Mouse (Mus musculus) midbrain, embryonic 12.5 days (tissue): Measurements from ENCODE around the gene Clec9a. TPM values are rescaled to one million over a fixed set of nuclear protein-coding genes. Genes with fewer than 3 reads are reported as not detected.

ENCODE experiments used
- ATAC-seq: fragments of 200-750 bp; cut with Nextera tagmentation; 2 replicates; pipeline ENCODE4 v1.8.0; 2017; ENCODE audit warnings: low read depth, moderate TSS enrichment, moderate library complexity; ENCODE audit not compliant: low FRiP score
- H3K27ac ChIP-seq: fragments of 300-500 bp; sonication (generic); replicated peaks from 2 replicates; pipeline ENCODE4 v1.5.1; 2016; ENCODE audit warnings: mild to moderate bottlenecking
- H3K27me3 ChIP-seq: fragments of 300-500 bp; sonication (generic); 2 replicates; pipeline ENCODE4 v1.6.1; 2016; ENCODE audit warnings: mild to moderate bottlenecking
- H3K36me3 ChIP-seq: fragments of 300-500 bp; sonication (generic); 2 replicates; pipeline ENCODE4 v1.6.1; 2016
- H3K4me1 ChIP-seq: fragments of 300-500 bp; sonication (generic); 2 replicates; pipeline ENCODE4 v1.6.1; 2016
- H3K4me2 ChIP-seq: fragments of 300-500 bp; sonication (generic); replicated peaks from 2 replicates; pipeline ENCODE4 v1.6.1; 2016; ENCODE audit warnings: mild to moderate bottlenecking, moderate library complexity
- H3K4me3 ChIP-seq: fragments of 300-500 bp; sonication (generic); 2 replicates; pipeline ENCODE4 v1.5.1; 2016; ENCODE audit warnings: mild to moderate bottlenecking
- H3K9ac ChIP-seq: fragments of 300-500 bp; sonication (generic); replicated peaks from 2 replicates; pipeline ENCODE4 v1.6.1; 2016; ENCODE audit warnings: mild to moderate bottlenecking, moderate library complexity
- H3K9me3 ChIP-seq: fragments of 300-500 bp; sonication (generic); 2 replicates; pipeline ENCODE4 v1.6.1; 2016; ENCODE audit warnings: mild to moderate bottlenecking
- WGBS: fragments of 180-500 bp; shearing (Covaris S2); methylation state at CpG from one replicate; pipeline ENCODE4 v1.1.7; 2016; 5-methylcytosine and 5-hydroxymethylcytosine counted together
- polyA plus RNA-seq: library from polyadenylated mRNA; unstranded; fragments of >200 nt; fragmentation: Nextera tagmentation; extraction: Ambion mirVana; gene quantifications from 2 replicates; pipeline ENCODE4 v1.2.1, GENCODE M21; 2016

The Clec9a gene
- polyA plus RNA-seq, 1 experiment from 2014 or later: 0.17 TPM

DNA sequence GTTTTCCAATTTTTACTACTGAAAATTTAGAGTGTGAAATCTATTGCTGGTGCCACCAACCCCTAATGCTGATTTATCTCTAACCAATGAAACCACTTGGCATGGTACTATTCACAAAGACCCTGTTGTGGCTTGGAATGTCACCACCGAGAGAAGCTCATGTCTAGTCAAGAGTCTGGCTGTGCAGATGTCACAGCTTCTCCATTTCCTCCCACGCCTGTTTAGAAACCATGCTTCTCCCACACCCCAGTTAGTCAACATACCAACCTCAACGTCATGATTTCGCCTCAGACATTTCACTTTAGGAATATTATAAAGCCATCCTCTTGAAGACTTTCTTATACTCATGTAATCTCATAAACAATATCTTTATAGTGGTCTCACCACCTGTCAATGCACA is 18.6 kb downstream of the Clec9a start:
- no peak overlapping the region for H3K9ac ChIP-seq
- no peaks in the 10 kb centered on the region for H3K27me3 ChIP-seq
- no peak overlapping the region for H3K4me3 ChIP-seq
- H3K4me2 ChIP-seq: no peak overlapping the region
- no peaks in the 10 kb centered on the region for H3K36me3 ChIP-seq
- H3K27ac ChIP-seq: no peak overlapping the region
- no peak for ATAC-seq
- H3K9me3 ChIP-seq: no peaks in the 10 kb centered on the region
- H3K4me1 ChIP-seq: no peaks in the 10 kb centered on the region
- WGBS: 85% methylated on average over 4 of the region's 4 CpGs

DNA sequence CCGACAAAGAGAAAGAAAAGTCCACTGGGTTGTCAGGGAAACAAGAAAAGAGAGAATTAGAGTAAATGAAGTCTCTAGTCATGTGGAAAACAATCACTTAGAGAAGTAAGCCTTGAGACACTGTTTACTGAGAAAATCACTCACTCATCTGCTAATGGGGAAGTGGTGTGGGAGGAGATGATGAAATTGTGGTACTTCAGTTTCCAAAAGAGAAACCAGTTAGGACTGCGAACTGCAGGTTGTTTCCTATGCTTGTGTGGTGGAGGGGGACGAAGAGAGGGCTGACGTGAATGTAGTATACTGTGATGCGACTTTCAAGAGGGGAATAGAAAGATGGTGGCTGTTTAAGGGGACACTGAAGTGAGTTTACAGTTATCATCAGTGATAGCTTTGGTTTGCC is 25.6 kb downstream of the Clec9a start:
- Histone ChIP-seq H3K36me3 (no peaks in the 10 kb centered on the region), H3K4me1 (no peaks in the 10 kb centered on the region), H3K9me3 (no peaks in the 10 kb centered on the region), H3K4me3 (no peak overlapping the region), H3K27me3 (no peaks in the 10 kb centered on the region), H3K27ac (no peak overlapping the region), H3K9ac (no peak overlapping the region), H3K4me2 (no peak overlapping the region)
- no peak for ATAC-seq
- 55% methylated on average over 5 of the region's 5 CpGs for WGBS

DNA sequence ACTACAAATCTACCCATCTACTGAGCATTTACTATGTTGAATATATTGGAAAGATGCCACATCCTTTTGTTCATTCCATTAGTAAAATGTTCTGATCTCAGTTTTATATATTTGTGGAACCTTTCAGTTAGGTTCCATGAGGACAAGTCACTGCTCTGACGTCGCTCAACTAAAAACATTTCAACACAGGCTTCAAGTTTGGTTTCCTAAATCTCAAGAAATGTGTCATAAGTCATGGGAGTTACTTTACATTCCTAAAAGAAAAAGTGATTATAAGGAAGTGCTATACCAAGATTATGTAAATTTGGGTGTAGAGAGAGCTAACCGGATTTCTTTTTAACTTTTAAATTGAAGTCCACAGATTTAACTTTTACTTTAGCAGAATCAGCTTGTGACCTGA is 27.4 kb downstream of the Clec9a start:
- 84% methylated on average over 3 of the region's 3 CpGs for WGBS
- Histone ChIP-seq H3K4me2 (no peak overlapping the region), H3K27ac (no peak overlapping the region), H3K4me3 (no peak overlapping the region), H3K36me3 (no peaks in the 10 kb centered on the region), H3K27me3 (no peaks in the 10 kb centered on the region), H3K4me1 (no peaks in the 10 kb centered on the region), H3K9me3 (no peaks in the 10 kb centered on the region), H3K9ac (no peak overlapping the region)
- no peak for ATAC-seq

DNA sequence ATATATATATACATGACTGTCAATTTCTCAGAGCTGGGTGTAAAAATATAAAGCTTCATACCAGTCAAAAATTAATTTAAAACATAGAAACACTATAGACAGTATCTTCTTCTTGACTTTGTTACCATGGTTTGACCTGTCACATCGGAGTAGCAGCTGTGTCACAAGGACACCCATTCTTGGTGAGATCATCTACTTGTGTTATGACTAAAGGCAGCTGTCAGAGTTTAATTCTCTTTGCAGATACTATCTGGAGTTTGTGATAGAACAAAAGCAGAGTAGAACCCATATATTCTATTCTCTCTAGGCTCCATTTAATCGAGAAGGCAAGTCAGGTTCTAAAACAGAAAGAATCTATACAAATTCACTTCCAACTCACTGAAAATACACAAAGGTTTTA is 29.4 kb downstream of the Clec9a start:
- no peaks in the 10 kb centered on the region for H3K9me3 ChIP-seq
- H3K36me3 ChIP-seq: no peaks in the 10 kb centered on the region
- no peak overlapping the region for H3K27ac ChIP-seq
- no peak overlapping the region for H3K9ac ChIP-seq
- no peak overlapping the region for H3K4me3 ChIP-seq
- H3K4me1 ChIP-seq: no peaks in the 10 kb centered on the region
- no peak overlapping the region for H3K4me2 ChIP-seq
- no peaks in the 10 kb centered on the region for H3K27me3 ChIP-seq
- WGBS: 86% methylated on average over 2 of the region's 2 CpGs
- no peak for ATAC-seq

DNA sequence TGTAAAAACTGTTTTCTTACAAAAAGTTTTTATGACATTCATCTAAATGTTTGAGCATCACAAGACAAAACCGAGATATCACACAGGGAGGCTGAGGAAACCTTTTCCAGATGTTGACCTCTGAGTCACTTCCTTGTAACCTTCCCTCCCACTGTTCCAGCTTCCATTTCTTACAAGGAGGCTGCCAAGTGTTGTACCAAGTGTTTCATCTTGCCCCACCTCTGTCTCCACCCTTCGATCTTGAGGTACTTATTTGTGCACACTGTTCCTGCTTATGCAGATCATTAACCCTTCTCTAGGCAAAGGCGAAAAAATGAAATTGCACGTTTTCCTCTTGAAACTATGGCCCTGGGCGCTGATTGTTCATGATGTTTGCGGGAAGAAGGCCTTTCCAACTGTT is 41.1 kb downstream of the Clec9a start:
- ATAC-seq: no peak
- Histone ChIP-seq H3K4me1 (no peaks in the 10 kb centered on the region), H3K27ac (no peak overlapping the region), H3K4me3 (no peak overlapping the region), H3K36me3 (no peaks in the 10 kb centered on the region), H3K4me2 (no peak overlapping the region), H3K9ac (no peak overlapping the region), H3K9me3 (no peaks in the 10 kb centered on the region), H3K27me3 (no peaks in the 10 kb centered on the region)
- WGBS: 84% methylated on average over 6 of the region's 6 CpGs

DNA sequence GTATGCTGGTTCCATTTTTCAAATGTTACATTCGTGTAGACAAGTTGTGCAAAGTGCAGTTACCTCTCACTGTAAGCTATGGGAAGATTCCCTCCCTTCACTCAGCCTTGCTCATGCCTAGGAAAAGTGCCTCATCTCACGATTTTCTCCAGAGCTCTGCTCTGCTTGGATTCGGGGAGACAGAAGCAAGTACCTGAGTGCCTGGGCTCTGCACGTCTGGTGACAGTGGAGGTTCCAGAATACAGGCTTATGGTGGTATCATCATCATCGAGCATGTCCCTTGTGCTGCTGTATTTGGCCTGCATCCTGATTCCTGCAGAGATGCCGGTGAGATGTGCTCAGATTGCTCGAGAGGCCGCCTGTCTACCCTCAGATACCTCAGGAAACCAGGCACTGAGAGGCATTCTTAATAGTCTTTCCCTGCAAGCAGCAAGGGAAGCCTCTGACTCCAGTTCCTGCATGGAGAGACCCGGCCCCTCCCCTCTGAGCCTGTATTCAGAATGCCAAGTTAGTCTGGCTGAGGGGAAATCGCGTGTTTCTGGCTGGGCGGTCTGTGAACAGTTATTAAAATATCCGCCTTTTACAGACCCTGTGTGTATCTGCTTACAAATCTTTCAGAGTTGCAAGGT is 42.9 kb downstream of the Clec9a start, which contains the start of gene Clec1a:
Gene Clec1a (minus strand): TSS at position 590 of the 629 bp plus-strand sequence.
- Histone ChIP-seq H3K4me1 (no peaks in the 10 kb centered on the region), H3K9ac (no peak within 1 kb of the TSS), H3K9me3 (no peaks in the 10 kb centered on the region), H3K36me3 (no peaks in the 10 kb centered on the region), H3K4me2 (no peak within 1 kb of the TSS), H3K27me3 (no peaks in the 10 kb centered on the region), H3K27ac (no peak within 1 kb of the TSS), H3K4me3 (no peak within 1 kb of the TSS)
- 71% methylated on average over 13 of the region's 13 CpGs for WGBS
- no peak for ATAC-seq

DNA sequence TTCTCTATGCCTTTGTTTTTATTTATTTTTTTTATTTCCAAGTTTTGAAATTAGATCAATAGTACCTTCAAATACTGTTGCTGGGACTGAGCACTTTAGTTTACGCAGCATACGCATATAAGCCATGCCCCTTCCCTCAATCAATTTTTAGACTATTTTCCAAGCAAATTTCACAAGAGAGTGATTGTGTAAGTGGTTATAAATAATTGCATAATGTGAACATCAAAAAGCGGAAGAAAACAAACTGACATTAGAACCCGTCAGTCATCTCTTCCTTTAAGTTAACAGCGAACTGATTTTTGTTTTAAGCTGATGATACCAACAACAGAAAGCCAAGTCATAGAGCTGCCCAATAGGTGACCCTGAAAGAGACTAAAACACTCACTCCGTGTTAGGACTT is 62.7 kb downstream of the Clec9a start:
- H3K4me1 ChIP-seq: no peaks in the 10 kb centered on the region
- H3K27ac ChIP-seq: no peak overlapping the region
- WGBS: 93% methylated on average over 6 of the region's 6 CpGs
- H3K4me3 ChIP-seq: no peak overlapping the region
- no peaks in the 10 kb centered on the region for H3K36me3 ChIP-seq
- no peaks in the 10 kb centered on the region for H3K27me3 ChIP-seq
- H3K4me2 ChIP-seq: no peak overlapping the region
- H3K9ac ChIP-seq: no peak overlapping the region
- ATAC-seq: no peak
- no peaks in the 10 kb centered on the region for H3K9me3 ChIP-seq

DNA sequence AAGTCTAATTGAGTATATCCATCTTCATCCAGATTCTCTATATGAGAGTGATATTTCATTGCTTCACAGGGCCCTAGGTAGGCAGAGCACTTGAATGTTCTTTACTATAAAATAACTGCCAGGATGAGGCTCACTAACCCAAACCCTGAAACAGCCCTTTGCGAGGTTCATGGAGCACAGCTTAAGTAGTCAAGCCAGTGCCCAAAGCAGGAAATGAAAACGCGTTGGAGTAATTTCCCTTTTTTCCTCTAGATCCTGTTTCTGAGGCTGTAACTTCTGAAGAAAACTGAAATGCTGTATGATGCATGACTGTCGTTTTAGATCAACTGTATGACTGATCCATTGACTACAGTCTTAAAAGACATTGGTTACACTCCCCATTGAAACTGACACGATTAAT is 64.0 kb downstream of the Clec9a start:
- H3K36me3 ChIP-seq: no peaks in the 10 kb centered on the region
- no peaks in the 10 kb centered on the region for H3K27me3 ChIP-seq
- no peaks in the 10 kb centered on the region for H3K9me3 ChIP-seq
- H3K4me1 ChIP-seq: no peaks in the 10 kb centered on the region
- H3K9ac ChIP-seq: no peak overlapping the region
- no peak overlapping the region for H3K4me2 ChIP-seq
- H3K4me3 ChIP-seq: no peak overlapping the region
- H3K27ac ChIP-seq: no peak overlapping the region
- no peak for ATAC-seq
- 89% methylated on average over 5 of the region's 5 CpGs for WGBS

Other genes starting within 250 kb of the Clec9a start
- 0.14 TPM in 1 of 2 replicates, not detected in the other for gene Clec2d, start 228.2 kb upstream of the Clec9a start, polyA plus RNA-seq
- gene Cd69, start 133.4 kb upstream of the Clec9a start, polyA plus RNA-seq: not detected in 2 replicates
- not detected in 2 replicates for gene 4922502D21Rik, start 77.1 kb upstream of the Clec9a start, polyA plus RNA-seq
- 0.14 and 0.21 TPM in 2 replicates for gene Clec12a, start 66.2 kb upstream of the Clec9a start, polyA plus RNA-seq
- not detected in 2 replicates for gene Clec12b, start 23.0 kb upstream of the Clec9a start, polyA plus RNA-seq
- 7.1 and 9.0 TPM in 2 replicates for gene Clec1b, start 11.6 kb upstream of the Clec9a start, polyA plus RNA-seq
- gene Clec1a, start 43.1 kb downstream of the Clec9a start, polyA plus RNA-seq: 0.86 and 1.3 TPM in 2 replicates
- gene Olr1, start 98.3 kb downstream of the Clec9a start, polyA plus RNA-seq: 0.06 and 0.07 TPM in 2 replicates
- not detected in 2 replicates for gene Tmem52b, start 103.7 kb downstream of the Clec9a start, polyA plus RNA-seq
- 94.3 and 96.6 TPM in 2 replicates for gene Gabarapl1, start 124.3 kb downstream of the Clec9a start, polyA plus RNA-seq
- not detected in 2 replicates for gene Klre1, start 169.0 kb downstream of the Clec9a start, polyA plus RNA-seq
- 0.47 TPM in 1 of 2 replicates, not detected in the other for gene Klrd1, start 182.9 kb downstream of the Clec9a start, polyA plus RNA-seq
- 0.32 and 0.34 TPM in 2 replicates for gene Klrk1, start 215.0 kb downstream of the Clec9a start, polyA plus RNA-seq
- gene Klrc3, start 234.5 kb downstream of the Clec9a start, polyA plus RNA-seq: not detected in 2 replicates